Mouse (Mus musculus): ENCODE data around the gene Ecm1. TPM values are rescaled to one million over a fixed set of nuclear protein-coding genes. Genes with fewer than 3 reads are reported as not detected.

Ecm1 gene
- polyA plus RNA-seq, 2 experiments: 9.3 to 10.2 TPM

- no peak for ATAC-seq (ENCODE audit: insufficient read depth)
- Histone ChIP-seq H3K4me3 (ENCODE audit: insufficient read depth in 1 of 2, low read depth in 2 of 2, low read length in 2 of 2) (no peak overlapping the region), H3K27ac (no peak overlapping the region), H3K27me3 (ENCODE audit: control insufficient read depth, insufficient read depth, low read length) (no peaks in the 10 kb centered on the region; the same call in 1 of the 2 replicates), H3K9me3 (ENCODE audit: control insufficient read depth, low read length) (no peaks in the 10 kb centered on the region), H3K4me1 (replicated peaks; ENCODE audit: control insufficient read depth in 2 of 2, insufficient read depth in 2 of 2, low read length in 1 of 2) (peaks cover 0 to 3% of the 10 kb centered on the region in 2 experiments; a peak in 1 of 4 replicates), H3K36me3 (replicated peaks; ENCODE audit: control insufficient read depth, insufficient read depth, low read depth) (peaks cover 8% of the 10 kb centered on the region), H3K9ac (replicated peaks) (no peak overlapping the region), H3K4me2 (ENCODE audit: low read depth) (no peak overlapping the region)
- WGBS (ENCODE audit: insufficient replicate concordance): 78% methylated on average over 2 of the region's 2 CpGs
- DNase-seq (ENCODE audit: low read depth in 3 of 3, low spot score in 3 of 3): no peak
- TF ChIP-seq EP300 (IDR thresholded peaks at IDR 0.05; ENCODE audit: low read depth) (no peak), CTCF (IDR thresholded peaks at IDR 0.05; ENCODE audit: low read depth) (no peak)
These were observed 17.4 kb upstream of the Ecm1 start for GRCm38 (mm10) chr3:95756808-95757207.

DNA sequence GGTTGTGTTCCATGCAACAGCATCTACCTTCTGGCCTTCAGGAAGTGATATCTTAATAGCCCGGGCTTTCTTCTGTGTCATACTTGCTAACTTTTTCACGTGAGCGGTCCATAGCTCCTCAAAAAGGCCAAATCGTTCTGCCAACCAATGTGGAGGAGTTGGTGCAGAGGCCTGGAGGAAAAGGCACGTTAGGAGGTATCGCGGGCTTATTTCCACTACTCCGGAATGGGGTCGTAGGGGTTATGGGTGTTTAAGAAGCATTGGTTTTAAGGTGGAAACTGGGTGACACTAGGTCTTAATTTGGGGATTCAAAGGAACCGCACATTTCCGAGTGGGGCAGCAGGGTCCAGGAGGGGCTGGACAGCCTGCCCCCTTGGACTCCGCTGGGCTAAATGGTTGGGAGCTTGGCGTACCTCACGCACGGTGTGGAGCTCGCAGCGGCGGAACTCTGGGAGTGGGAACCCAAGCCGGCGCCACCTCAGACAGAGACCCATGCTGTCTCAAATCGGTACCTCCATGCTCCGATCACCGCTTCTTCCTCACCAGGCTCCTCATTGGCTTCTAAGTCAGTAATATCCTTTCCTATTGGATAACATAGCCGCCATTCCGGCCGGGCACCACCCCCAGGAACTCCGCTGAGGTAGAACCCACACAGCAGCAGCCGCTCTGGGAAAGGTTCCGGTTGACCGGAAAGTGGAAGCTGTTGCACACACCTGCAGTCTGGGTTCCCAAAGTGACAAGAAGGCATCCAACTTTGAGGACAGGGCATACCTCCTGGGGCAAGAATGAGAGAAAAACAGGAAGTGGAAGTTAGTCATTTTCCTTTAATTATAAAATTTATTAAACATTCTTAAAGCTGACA, 15.2 kb upstream of the Ecm1 start:
- Histone ChIP-seq H3K4me1 (replicated peaks; ENCODE audit: control insufficient read depth in 2 of 2, insufficient read depth in 2 of 2, low read length in 1 of 2) (peaks cover 0 to 3% of the 10 kb centered on the region in 2 experiments; a peak in 1 of 4 replicates), H3K27me3 (ENCODE audit: control insufficient read depth, insufficient read depth, low read length) (no peaks in the 10 kb centered on the region; the same call in 1 of the 2 replicates), H3K27ac (peak overlapping the region; percentile 55; the same call in 1 of the 2 replicates), H3K9me3 (ENCODE audit: control insufficient read depth, low read length) (no peaks in the 10 kb centered on the region), H3K36me3 (replicated peaks; ENCODE audit: control insufficient read depth, insufficient read depth, low read depth) (peaks cover 14% of the 10 kb centered on the region), H3K9ac (replicated peaks) (peak overlapping the region; percentile 88), H3K4me3 (ENCODE audit: insufficient read depth in 1 of 2, low read depth in 2 of 2, low read length in 2 of 2) (peak overlapping the region; percentile 90 to 91), H3K4me2 (ENCODE audit: low read depth) (peak overlapping the region; percentile 91)
- ATAC-seq (ENCODE audit: insufficient read depth): peak; percentile 99
- TF ChIP-seq EP300 (IDR thresholded peaks at IDR 0.05; ENCODE audit: low read depth) (peak; percentile 43; the same call in 1 of the 2 replicates), CTCF (IDR thresholded peaks at IDR 0.05; ENCODE audit: low read depth) (no peak)
- peak; percentile 85 to 88 (median 87) for DNase-seq (ENCODE audit: low read depth in 3 of 3, low spot score in 3 of 3)
- WGBS (ENCODE audit: insufficient replicate concordance): under 1% methylated on average over 30 of the region's 30 CpGs

DNA sequence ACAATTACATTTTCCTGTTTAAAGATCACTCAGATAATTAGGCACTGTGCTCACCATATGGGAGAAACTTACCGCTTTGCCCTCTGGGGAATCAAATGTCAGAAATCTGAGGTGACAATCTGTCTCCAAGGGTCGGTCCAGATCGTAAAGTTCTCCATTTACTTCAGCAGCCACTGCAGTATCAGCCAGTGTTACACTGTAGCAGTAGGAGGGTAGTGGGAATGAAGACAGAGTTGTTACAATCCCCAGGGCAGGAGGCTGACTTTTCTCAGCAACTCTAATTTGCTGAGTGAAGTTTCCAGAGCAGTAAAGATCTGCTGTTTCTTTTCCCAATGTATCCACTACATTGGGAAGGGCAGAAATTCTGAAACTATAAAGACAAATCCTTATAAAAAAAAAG, 13.6 kb upstream of the Ecm1 start:
- no peak overlapping the region for H3K9ac ChIP-seq (replicated peaks)
- H3K4me3 ChIP-seq (ENCODE audit: insufficient read depth in 1 of 2, low read depth in 2 of 2, low read length in 2 of 2): no peak overlapping the region
- no peak for DNase-seq (ENCODE audit: low read depth in 3 of 3, low spot score in 3 of 3)
- WGBS (ENCODE audit: insufficient replicate concordance): 79% methylated on average over 3 of the region's 3 CpGs
- peaks cover 22% of the 10 kb centered on the region for H3K36me3 ChIP-seq (replicated peaks; ENCODE audit: control insufficient read depth, insufficient read depth, low read depth)
- no peaks in the 10 kb centered on the region for H3K27me3 ChIP-seq (ENCODE audit: control insufficient read depth, insufficient read depth, low read length)
- H3K4me2 ChIP-seq (ENCODE audit: low read depth): peak overlapping the region; percentile 91; the same call in 1 of the 2 replicates
- peaks cover 0 to 3% of the 10 kb centered on the region in 2 experiments; a peak in 1 of 4 replicates for H3K4me1 ChIP-seq (replicated peaks; ENCODE audit: control insufficient read depth in 2 of 2, insufficient read depth in 2 of 2, low read length in 1 of 2)
- no peak for ATAC-seq (ENCODE audit: insufficient read depth)
- no peaks in the 10 kb centered on the region for H3K9me3 ChIP-seq (ENCODE audit: control insufficient read depth, low read length)
- H3K27ac ChIP-seq: no peak overlapping the region
- TF ChIP-seq CTCF (IDR thresholded peaks at IDR 0.05; ENCODE audit: low read depth): no peak
- TF ChIP-seq EP300 (IDR thresholded peaks at IDR 0.05; ENCODE audit: low read depth): no peak

GRCm38 (mm10) chr3:95740406-95740805, 1.0 kb upstream of the Ecm1 start:
- 24% methylated on average over 8 of the region's 8 CpGs for WGBS (ENCODE audit: insufficient replicate concordance)
- peak overlapping the region; percentile 29; the same call in 1 of the 2 replicates for H3K4me2 ChIP-seq (ENCODE audit: low read depth)
- no peak for DNase-seq (ENCODE audit: low read depth in 3 of 3, low spot score in 3 of 3)
- ATAC-seq (ENCODE audit: insufficient read depth): peak; percentile 49
- no peaks in the 10 kb centered on the region for H3K27me3 ChIP-seq (ENCODE audit: control insufficient read depth, insufficient read depth, low read length)
- H3K27ac ChIP-seq: no peak overlapping the region
- H3K4me1 ChIP-seq (replicated peaks; ENCODE audit: control insufficient read depth in 2 of 2, insufficient read depth in 2 of 2, low read length in 1 of 2): peaks cover 0 to 16% of the 10 kb centered on the region in 2 experiments; a peak in 2 of 4 replicates
- H3K9me3 ChIP-seq (ENCODE audit: control insufficient read depth, low read length): no peaks in the 10 kb centered on the region
- peaks cover 16% of the 10 kb centered on the region for H3K36me3 ChIP-seq (replicated peaks; ENCODE audit: control insufficient read depth, insufficient read depth, low read depth)
- no peak for TF ChIP-seq EP300 (IDR thresholded peaks at IDR 0.05; ENCODE audit: low read depth)
- no peak for TF ChIP-seq CTCF (IDR thresholded peaks at IDR 0.05; ENCODE audit: low read depth)
- H3K4me3 ChIP-seq (ENCODE audit: insufficient read depth in 1 of 2, low read depth in 2 of 2, low read length in 2 of 2): no peak overlapping the region
- H3K9ac ChIP-seq (replicated peaks): no peak overlapping the region

DNA sequence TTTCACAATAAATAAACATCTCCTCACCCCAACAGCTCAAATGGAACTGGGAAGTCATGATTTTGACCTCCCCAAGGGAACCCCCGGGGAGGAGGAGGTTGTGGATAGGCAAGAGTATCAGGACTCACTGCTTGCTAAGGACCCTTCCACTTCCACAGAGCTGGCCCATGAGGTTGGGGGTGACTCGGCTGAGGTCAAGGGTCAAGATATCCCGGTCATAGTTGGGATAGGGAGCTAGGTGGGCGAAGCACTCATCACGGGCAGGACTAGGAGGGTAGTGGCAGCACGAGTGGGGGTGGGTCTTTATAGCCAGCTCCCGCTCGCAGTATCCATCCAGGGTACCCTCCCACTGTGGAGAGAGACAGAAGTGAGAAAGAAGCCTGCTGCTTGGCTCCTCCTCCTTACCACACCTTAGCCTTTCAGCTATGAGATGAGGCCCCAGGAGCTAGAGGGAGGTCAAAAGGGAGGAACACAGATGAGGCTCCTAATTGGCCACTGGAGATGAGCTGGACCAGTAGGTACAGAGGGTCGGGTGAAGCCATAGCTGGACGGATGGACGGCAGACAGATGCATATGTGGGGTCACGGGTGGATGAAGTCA, 4.2 kb downstream of the Ecm1 start:
- ATAC-seq (ENCODE audit: insufficient read depth): no peak
- Histone ChIP-seq H3K9ac (replicated peaks) (no peak overlapping the region), H3K36me3 (replicated peaks; ENCODE audit: control insufficient read depth, insufficient read depth, low read depth) (no peaks in the 10 kb centered on the region; the same call in 1 of the 2 replicates), H3K27ac (no peak overlapping the region), H3K4me1 (replicated peaks; ENCODE audit: control insufficient read depth in 2 of 2, insufficient read depth in 2 of 2, low read length in 1 of 2) (peaks cover 20 to 36% of the 10 kb centered on the region in 2 experiments), H3K4me3 (ENCODE audit: insufficient read depth in 1 of 2, low read depth in 2 of 2, low read length in 2 of 2) (no peak overlapping the region), H3K4me2 (ENCODE audit: low read depth) (no peak overlapping the region), H3K27me3 (ENCODE audit: control insufficient read depth, insufficient read depth, low read length) (no peaks in the 10 kb centered on the region), H3K9me3 (ENCODE audit: control insufficient read depth, low read length) (no peaks in the 10 kb centered on the region)
- DNase-seq (ENCODE audit: low read depth in 3 of 3, low spot score in 3 of 3): no peak
- TF ChIP-seq CTCF (IDR thresholded peaks at IDR 0.05; ENCODE audit: low read depth): no peak
- TF ChIP-seq EP300 (IDR thresholded peaks at IDR 0.05; ENCODE audit: low read depth): no peak
- 80% methylated on average over 12 of the region's 12 CpGs for WGBS (ENCODE audit: insufficient replicate concordance)
